ENCODE assay signal across 8 mouse cellular contexts in the genomic region with DNA sequence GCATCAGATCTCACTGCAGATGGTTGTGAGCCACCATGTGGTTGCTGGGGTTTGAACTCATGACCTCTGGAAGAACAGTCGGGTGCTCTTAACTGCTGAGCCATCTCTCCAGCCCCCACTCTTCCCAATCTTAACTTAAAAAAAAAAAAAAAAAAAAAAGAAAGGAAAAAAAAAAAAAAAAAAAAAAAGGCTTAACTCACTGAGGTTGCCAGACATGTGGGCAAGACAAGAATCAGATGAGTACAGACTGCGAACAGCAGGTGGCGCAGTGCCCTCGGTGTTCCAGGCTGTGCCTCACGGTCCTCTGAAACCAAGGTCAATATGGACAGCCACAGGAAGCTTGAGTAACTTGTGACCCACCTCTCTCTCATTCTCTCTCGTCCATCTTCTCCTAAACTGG. TPM values are rescaled to one million over a fixed set of nuclear protein-coding genes. Genes with fewer than 3 reads are reported as not detected.
A peak's percentile ranks its signal among the peaks of the same experiment; 100 is the strongest.
DNase-seq lines count a peak whose midpoint lies in the region; ATAC-seq and TF ChIP-seq lines count a peak whose summit lies in the region.

No protein-coding gene starts in this region.

- ATAC-seq in embryonic facial prominence, embryonic 15.5 days (ENCODE audit: insufficient number of reproducible peaks, low FRiP score, low TSS enrichment, low read depth), result peak; percentile 51; the same call in 1 of the 2 replicates
- ATAC-seq in heart, embryonic 16.5 days (replicated peaks; ENCODE audit: extremely low read depth, insufficient read depth, low FRiP score), result peak; percentile 69
- peak; percentile 78; the same call in 1 of the 2 replicates for ATAC-seq in lung, embryonic 15.5 days (ENCODE audit: borderline replicate concordance, extremely low read depth, low FRiP score, low TSS enrichment)

- H3K4me2 ChIP-seq in embryonic facial prominence, embryonic 15.5 days (replicated peaks), result no peak overlapping the region
- no peak overlapping the region for H3K4me2 ChIP-seq in heart, embryonic 16.5 days (ENCODE audit: low read depth, low read length)
- H3K4me2 ChIP-seq in lung, embryonic 15.5 days, result no peak overlapping the region

- H3K9me3 ChIP-seq in ES-Bruce4 (replicated peaks; ENCODE audit: control insufficient read depth, insufficient read depth, low read length, poor library complexity, severe bottlenecking), result no peaks in the 10 kb centered on the region
- no peaks in the 10 kb centered on the region for H3K9me3 ChIP-seq in embryonic facial prominence, embryonic 15.5 days (replicated peaks)
- no peaks in the 10 kb centered on the region for H3K9me3 ChIP-seq in heart, embryonic 16.5 days (replicated peaks; ENCODE audit: control insufficient read depth, low read length)
- H3K9me3 ChIP-seq in lung, embryonic 15.5 days, result no peaks in the 10 kb centered on the region

- no peak overlapping the region for H3K9ac ChIP-seq in ES-Bruce4 (ENCODE audit: low read depth, poor library complexity, severe bottlenecking)
- no peak overlapping the region for H3K9ac ChIP-seq in embryonic facial prominence, embryonic 15.5 days
- H3K9ac ChIP-seq in heart, embryonic 16.5 days (ENCODE audit: low read length), result no peak overlapping the region; the same call in 1 of the 2 replicates
- no peak overlapping the region for H3K9ac ChIP-seq in lung, embryonic 15.5 days

- TF ChIP-seq CTCF in ES-Bruce4 (IDR thresholded peaks at IDR 0.05; ENCODE audit: low read depth, low read length), result peak; percentile 91

- H3K27me3 ChIP-seq in ES-Bruce4 (ENCODE audit: control insufficient read depth, insufficient read depth, low read length, poor library complexity, severe bottlenecking), result no peaks in the 10 kb centered on the region
- H3K27me3 ChIP-seq in embryonic facial prominence, embryonic 15.5 days, result no peaks in the 10 kb centered on the region
- H3K27me3 ChIP-seq in heart, embryonic 16.5 days (ENCODE audit: control insufficient read depth, insufficient read depth, low read length), result no peaks in the 10 kb centered on the region
- no peaks in the 10 kb centered on the region for H3K27me3 ChIP-seq in lung, embryonic 15.5 days

- peak; percentile 69; the same call in 1 of the 2 replicates for TF ChIP-seq EP300 in ES-Bruce4 (IDR thresholded peaks at IDR 0.05; ENCODE audit: insufficient read depth, low read depth, low read length)

- H3K4me1 ChIP-seq in ES-Bruce4 (ENCODE audit: control insufficient read depth, insufficient read depth, low read length), result no peaks in the 10 kb centered on the region
- peaks cover 6% of the 10 kb centered on the region for H3K4me1 ChIP-seq in embryonic facial prominence, embryonic 15.5 days
- H3K4me1 ChIP-seq in heart, embryonic 16.5 days (ENCODE audit: control insufficient read depth, insufficient read depth, low read length), result peaks cover 5% of the 10 kb centered on the region; the same call in 1 of the 2 replicates
- H3K4me1 ChIP-seq in lung, embryonic 15.5 days, result peaks cover 12% of the 10 kb centered on the region; the same call in 1 of the 2 replicates

- peak; percentile 45 to 57 for DNase-seq in adrenal gland, postnatal 4 days (ENCODE audit: low spot score in 2 of 2)
- peak; percentile 70 for DNase-seq in layer of hippocampus, adult 11-12 months (ENCODE audit: low spot score)
- DNase-seq in right cerebral cortex, postnatal 10 days (ENCODE audit: low spot score in 2 of 2), result peak; percentile 71 to 80
- peak; percentile 45 for DNase-seq in urinary bladder, adult 2 months (ENCODE audit: low spot score)

- H3K27ac ChIP-seq in ES-Bruce4 (ENCODE audit: insufficient read depth, low read length), result no peak overlapping the region
- no peak overlapping the region for H3K27ac ChIP-seq in embryonic facial prominence, embryonic 15.5 days (replicated peaks)
- peak overlapping the region; percentile 25; the same call in 1 of the 2 replicates for H3K27ac ChIP-seq in heart, embryonic 16.5 days (ENCODE audit: low read length)
- H3K27ac ChIP-seq in lung, embryonic 15.5 days, result no peak overlapping the region

- H3K36me3 ChIP-seq in ES-Bruce4 (ENCODE audit: control insufficient read depth, insufficient read depth, low read length, poor library complexity, severe bottlenecking), result no peaks in the 10 kb centered on the region
- no peaks in the 10 kb centered on the region for H3K36me3 ChIP-seq in embryonic facial prominence, embryonic 15.5 days
- H3K36me3 ChIP-seq in heart, embryonic 16.5 days (ENCODE audit: control insufficient read depth, insufficient read depth), result no peaks in the 10 kb centered on the region
- H3K36me3 ChIP-seq in lung, embryonic 15.5 days, result no peaks in the 10 kb centered on the region

- 1% methylated on average over 6 of the region's 6 CpGs for WGBS in embryonic facial prominence, embryonic 15.5 days
- 2% methylated on average over 6 of the region's 6 CpGs for WGBS in heart, embryonic 16.5 days
- 4% methylated on average over 6 of the region's 6 CpGs for WGBS in lung, embryonic 15.5 days

- H3K4me3 ChIP-seq in ES-Bruce4 (ENCODE audit: low read depth, low read length), result no peak overlapping the region
- no peak overlapping the region for H3K4me3 ChIP-seq in embryonic facial prominence, embryonic 15.5 days (replicated peaks)
- no peak overlapping the region for H3K4me3 ChIP-seq in heart, embryonic 16.5 days (ENCODE audit: low read length)
- H3K4me3 ChIP-seq in lung, embryonic 15.5 days, result no peak overlapping the region

- no peak for TF ChIP-seq POLR2A in ES-Bruce4 (IDR thresholded peaks at IDR 0.05; ENCODE audit: insufficient read depth, low read length)

RNA-seq across cellular contexts. Expression of a gene that starts 25.8 kb away (rescaled TPM):
- polyA plus RNA-seq in ES-Bruce4 (2011; ENCODE audit: insufficient read depth, insufficient read length, low read depth, missing spikeins), result 11.8 and 12.2 TPM in 2 replicates
- total RNA-seq in adrenal gland, postnatal 4 days (2021), result 10 to 100 TPM; 14.5 TPM
- polyA plus RNA-seq in embryonic facial prominence, embryonic 15.5 days (2015; fragmentation: Nextera tagmentation; extraction: Ambion mirVana), result 8.5 and 9.1 TPM in 2 replicates
- 5.4 and 6.3 TPM in 2 replicates for polyA plus RNA-seq in heart, embryonic 16.5 days (2015; fragmentation: Nextera tagmentation; extraction: Ambion mirVana)
- 6.7 and 7.2 TPM in 2 replicates for polyA plus RNA-seq in lung, embryonic 15.5 days (2015; fragmentation: Nextera tagmentation; extraction: Ambion mirVana)
- 15.0 and 17.1 TPM in 2 replicates for polyA plus RNA-seq in urinary bladder, adult 2 months (2012; rRNA removed)

RNA-seq across cellular contexts. Expression of a gene that starts 48.2 kb away (rescaled TPM):
- polyA plus RNA-seq in ES-Bruce4 (2011; ENCODE audit: insufficient read depth, insufficient read length, low read depth, missing spikeins), result 1,516 and 1,556 TPM in 2 replicates
- 100 to 1,000 TPM; 322 to 392 TPM for total RNA-seq in adrenal gland, postnatal 4 days (2021)
- 870 and 880 TPM in 2 replicates for polyA plus RNA-seq in embryonic facial prominence, embryonic 15.5 days (2015; fragmentation: Nextera tagmentation; extraction: Ambion mirVana)
- polyA plus RNA-seq in heart, embryonic 16.5 days (2015; fragmentation: Nextera tagmentation; extraction: Ambion mirVana), result 5,077 and 5,310 TPM in 2 replicates
- 747 and 774 TPM in 2 replicates for polyA plus RNA-seq in lung, embryonic 15.5 days (2015; fragmentation: Nextera tagmentation; extraction: Ambion mirVana)
- 5,954 and 6,025 TPM in 2 replicates for polyA plus RNA-seq in urinary bladder, adult 2 months (2012; rRNA removed)

RNA-seq across cellular contexts. Expression of a gene that starts 55.2 kb away (rescaled TPM):
- polyA plus RNA-seq in ES-Bruce4 (2011; ENCODE audit: insufficient read depth, insufficient read length, low read depth, missing spikeins), result 880 and 921 TPM in 2 replicates
- 100 to 1,000 TPM; 301 to 308 TPM for total RNA-seq in adrenal gland, postnatal 4 days (2021)
- 616 and 650 TPM in 2 replicates for polyA plus RNA-seq in embryonic facial prominence, embryonic 15.5 days (2015; fragmentation: Nextera tagmentation; extraction: Ambion mirVana)
- polyA plus RNA-seq in heart, embryonic 16.5 days (2015; fragmentation: Nextera tagmentation; extraction: Ambion mirVana), result 437 and 444 TPM in 2 replicates
- polyA plus RNA-seq in lung, embryonic 15.5 days (2015; fragmentation: Nextera tagmentation; extraction: Ambion mirVana), result 602 and 647 TPM in 2 replicates
- 270 and 343 TPM in 2 replicates for polyA plus RNA-seq in urinary bladder, adult 2 months (2012; rRNA removed)
